Mouse (Mus musculus) testis, adult 2 months (tissue): ENCODE measurements around the gene Thbs1.

ENCODE experiments used
- CTCF ChIP-seq: fragments of 200-500 bp; IDR thresholded peaks from 2 replicates; pipeline ENCODE4 v1.5.1; 2012; ENCODE audit warnings: low read depth, mild to moderate bottlenecking, inconsistent platforms, low read length, moderate library complexity; ENCODE audit not compliant: control insufficient read depth, insufficient read depth, insufficient replicate concordance
- POLR2A ChIP-seq: fragments of 200-500 bp; IDR thresholded peaks from 2 replicates; pipeline ENCODE4 v1.6.1; 2012; ENCODE audit warnings: low read depth, mild to moderate bottlenecking, inconsistent platforms, low read length, moderate library complexity; ENCODE audit not compliant: control insufficient read depth

GRCm38 (mm10) chr2:118137071-118137470 lies 25.4 kb downstream of the Thbs1 start:
- TF ChIP-seq CTCF = no peak
- no peak for TF ChIP-seq POLR2A
